Mouse (Mus musculus) CH12.LX (cell line): ENCODE data around the gene Myocd. TPM values are rescaled to one million over a fixed set of nuclear protein-coding genes. Genes with fewer than 3 reads are reported as not detected.

Experiments used
- DNase-seq: peaks from one replicate; pipeline ENCODE4 v3.0.0-alpha.2; 2013; ENCODE audit errors: extremely low read depth
- H3K27ac ChIP-seq: 2 replicates; pipeline ENCODE4 v1.5.1; 2012; ENCODE audit warnings: low read depth, mild to moderate bottlenecking, control low read depth, moderate library complexity; ENCODE audit not compliant: insufficient read depth
- H3K27me3 ChIP-seq: replicated peaks from 2 replicates; pipeline ENCODE3; 2012; ENCODE audit warnings: inconsistent platforms
- H3K36me3 ChIP-seq, 2 experiments: replicated peaks in 1 of 2; 2 replicates each; pipeline versions ENCODE3 to v1.6.1; 2012; ENCODE audit warnings: inconsistent platforms in 1 of 2, low read length in 1 of 2, mild to moderate bottlenecking in 1 of 2, mixed read lengths in 1 of 2, moderate library complexity in 1 of 2; ENCODE audit not compliant: control insufficient read depth in 1 of 2, insufficient read depth in 1 of 2
- H3K4me1 ChIP-seq, 2 experiments: 2 replicates each; pipeline ENCODE4 v1.6.1; 2012; ENCODE audit warnings: inconsistent platforms in 1 of 2, moderate library complexity in 1 of 2; ENCODE audit not compliant: insufficient read depth in 2 of 2, control insufficient read depth in 1 of 2
- H3K4me2 ChIP-seq: 2 replicates; pipeline ENCODE4 v1.6.1; 2012; ENCODE audit warnings: low read depth, mild to moderate bottlenecking, control low read depth; ENCODE audit not compliant: poor library complexity, insufficient read depth, severe bottlenecking
- H3K4me3 ChIP-seq, 3 experiments: fragments of 150-350 bp in 1 of 3; sonication (generic) in 1 of 3; replicated peaks in 1 of 3; 2 replicates each; pipeline versions ENCODE3 to v1.5.1; 2011 to 2012; ENCODE audit warnings: low read depth in 2 of 3, low read length in 2 of 3, mild to moderate bottlenecking in 2 of 3, moderate library complexity in 2 of 3, control low read depth in 1 of 3, improper control_type of control experiment in 1 of 3, inconsistent platforms in 1 of 3, mixed read lengths in 1 of 3; ENCODE audit not compliant: poor library complexity in 1 of 3
- H3K79me2 ChIP-seq: replicated peaks from 2 replicates; pipeline ENCODE4 v1.6.1; 2012; ENCODE audit warnings: mild to moderate bottlenecking, moderate library complexity; ENCODE audit not compliant: control insufficient read depth, poor library complexity, insufficient read depth, severe bottlenecking; ENCODE audit errors: extremely low read depth
- H3K9ac ChIP-seq: 2 replicates; pipeline ENCODE4 v1.6.1; 2012; ENCODE audit warnings: low read depth, mild to moderate bottlenecking, control low read depth, moderate library complexity; ENCODE audit not compliant: insufficient read depth
- H3K9me3 ChIP-seq: replicated peaks from 2 replicates; pipeline ENCODE3; 2012; ENCODE audit warnings: low read length, inconsistent platforms, mixed read lengths
- BHLHE40 ChIP-seq: IDR thresholded peaks from 2 replicates; pipeline ENCODE4 v1.6.1; 2011; ENCODE audit warnings: mild to moderate bottlenecking, low read depth, low read length, improper control_type of control experiment
- CHD2 ChIP-seq: IDR thresholded peaks from 2 replicates; pipeline ENCODE4 v1.6.1; 2011; ENCODE audit warnings: low read length, improper control_type of control experiment
- CTCF ChIP-seq, 2 experiments: IDR thresholded peaks in 1 of 2; conservative IDR thresholded peaks in 1 of 2; 2 replicates each; pipeline ENCODE4 v1.5.1; 2011 to 2012; ENCODE audit warnings: low read depth in 2 of 2, low read length in 2 of 2, improper control_type of control experiment in 1 of 2, inconsistent platforms in 1 of 2, mild to moderate bottlenecking in 1 of 2, moderate library complexity in 1 of 2
- E2F4 ChIP-seq: IDR thresholded peaks from 2 replicates; pipeline ENCODE4 v1.6.1; 2011; ENCODE audit warnings: low read depth, low read length, improper control_type of control experiment; ENCODE audit not compliant: insufficient replicate concordance
- ELF1 ChIP-seq: IDR thresholded peaks from 2 replicates; pipeline ENCODE4 v1.6.1; 2014; ENCODE audit warnings: low read depth, mild to moderate bottlenecking, inconsistent platforms, low read length, improper control_type of control experiment
- IRF4 ChIP-seq: IDR thresholded peaks from 2 replicates; pipeline ENCODE4 v1.6.1; 2014; ENCODE audit warnings: low read depth, mild to moderate bottlenecking, inconsistent platforms, low read length, improper control_type of control experiment
- JUND ChIP-seq: conservative IDR thresholded peaks from 2 replicates; pipeline ENCODE4 v1.6.1; 2011; ENCODE audit warnings: low read depth, low read length, improper control_type of control experiment
- KAT2A ChIP-seq: IDR thresholded peaks from 2 replicates; pipeline ENCODE4 v1.6.1; 2012; ENCODE audit warnings: low read length, improper control_type of control experiment, inconsistent platforms; ENCODE audit not compliant: insufficient replicate concordance
- MAFK ChIP-seq: IDR thresholded peaks from 2 replicates; pipeline ENCODE4 v1.6.1; 2011; ENCODE audit warnings: low read length, improper control_type of control experiment; ENCODE audit not compliant: insufficient replicate concordance
- MAX ChIP-seq: IDR thresholded peaks from 2 replicates; pipeline ENCODE4 v1.6.1; 2011; ENCODE audit warnings: low read length, improper control_type of control experiment
- MAZ ChIP-seq: IDR thresholded peaks from 2 replicates; pipeline ENCODE4 v1.6.1; 2012; ENCODE audit warnings: low read depth, mild to moderate bottlenecking, inconsistent platforms, low read length, improper control_type of control experiment, moderate library complexity
- MEF2A ChIP-seq: IDR thresholded peaks from 2 replicates; pipeline ENCODE4 v1.6.1; 2014; ENCODE audit warnings: low read depth, mild to moderate bottlenecking, inconsistent platforms, low read length, improper control_type of control experiment, borderline replicate concordance
- MXI1 ChIP-seq: IDR thresholded peaks from 2 replicates; pipeline ENCODE4 v1.6.1; 2011; ENCODE audit warnings: mild to moderate bottlenecking, low read depth, low read length, improper control_type of control experiment
- NRF1 ChIP-seq: IDR thresholded peaks from 2 replicates; pipeline ENCODE4 v1.6.1; 2014; ENCODE audit warnings: low read depth, mild to moderate bottlenecking, inconsistent platforms, low read length, improper control_type of control experiment, moderate library complexity
- PAX5 ChIP-seq: IDR thresholded peaks from 2 replicates; pipeline ENCODE4 v1.6.1; 2012; ENCODE audit warnings: low read length, inconsistent platforms, mixed read lengths
- POLR2A ChIP-seq: IDR thresholded peaks from 2 replicates; pipeline ENCODE4 v1.6.1; 2011; ENCODE audit warnings: low read depth, mild to moderate bottlenecking, improper control_type of control experiment, low read length
- POLR2AphosphoS2 ChIP-seq: IDR thresholded peaks from 2 replicates; pipeline ENCODE4 v1.6.1; 2011; ENCODE audit warnings: low read depth, low read length, improper control_type of control experiment
- RAD21 ChIP-seq: IDR thresholded peaks from 2 replicates; pipeline ENCODE4 v1.6.1; 2011; ENCODE audit warnings: low read depth, mild to moderate bottlenecking, low read length, improper control_type of control experiment, moderate library complexity
- SMC3 ChIP-seq: IDR thresholded peaks from 2 replicates; pipeline ENCODE4 v1.6.1; 2011; ENCODE audit warnings: low read depth, low read length, improper control_type of control experiment
- TBP ChIP-seq: conservative IDR thresholded peaks from 2 replicates; pipeline ENCODE4 v1.6.1; 2011; ENCODE audit warnings: low read depth, low read length, improper control_type of control experiment
- TCF12 ChIP-seq: IDR thresholded peaks from 2 replicates; pipeline ENCODE4 v1.6.1; 2014; ENCODE audit warnings: low read depth, mild to moderate bottlenecking, inconsistent platforms, low read length, improper control_type of control experiment
- UBTF ChIP-seq: IDR thresholded peaks from 2 replicates; pipeline ENCODE4 v1.6.1; 2012; ENCODE audit warnings: low read depth, mild to moderate bottlenecking, inconsistent platforms, low read length, improper control_type of control experiment, moderate library complexity
- USF1 ChIP-seq: IDR thresholded peaks from 2 replicates; pipeline ENCODE4 v1.6.1; 2014; ENCODE audit warnings: low read depth, mild to moderate bottlenecking, inconsistent platforms, low read length, improper control_type of control experiment
- USF2 ChIP-seq: conservative IDR thresholded peaks from 2 replicates; pipeline ENCODE4 v1.6.1; 2011; ENCODE audit warnings: low read depth, low read length, improper control_type of control experiment
- ZC3H11A ChIP-seq: IDR thresholded peaks from 2 replicates; pipeline ENCODE4 v1.6.1; 2012; ENCODE audit warnings: low read depth, mild to moderate bottlenecking, inconsistent platforms, low read length, improper control_type of control experiment
- ZMIZ1 ChIP-seq: IDR thresholded peaks from 2 replicates; pipeline ENCODE4 v1.6.1; 2012; ENCODE audit warnings: low read depth, mild to moderate bottlenecking, inconsistent platforms, low read length, improper control_type of control experiment
- ZNF384 ChIP-seq: IDR thresholded peaks from 2 replicates; pipeline ENCODE4 v1.6.1; 2012; ENCODE audit warnings: low read depth, low read length, improper control_type of control experiment, inconsistent platforms
- dilution Hi-C: fragments of 300-500 bp; cut with MboI; formaldehyde crosslinking; loops from 2 replicates; pipeline ENCODE4 v1.14.3; 2020; ENCODE audit warnings: low sequenced_read_pairs; ENCODE audit not compliant: extremely low pct_unique_long_range_greater_than_20kb, extremely low pct_ligation_motif_present
- in situ Hi-C: fragments of 300-500 bp; cut with MboI; formaldehyde crosslinking; loops from 3 replicates; pipeline ENCODE4 v1.14.3; 2019; ENCODE audit warnings: low sequenced_read_pairs, low pct_ligation_motif_present, low pct_unique_long_range_greater_than_20kb, mixed read lengths
- polyA plus RNA-seq: library from polyadenylated mRNA; unstranded; fragments of >175 nt; gene quantifications from 2 replicates; pipeline ENCODE4 v1.2.1, GENCODE M21; 2012; ENCODE audit warnings: low read depth; ENCODE audit not compliant: insufficient read length
- total RNA-seq, 2 experiments: library from RNA; depleted of rRNA; stranded (reverse); fragments of 300-350 nt in 1 of 2; fragments of >200 nt in 1 of 2; gene quantifications; 2 replicates each; pipeline ENCODE4 v1.2.3; 2012 to 2014

The Myocd gene
- total and polyA plus RNA-seq, 3 experiments = not detected

DNA sequence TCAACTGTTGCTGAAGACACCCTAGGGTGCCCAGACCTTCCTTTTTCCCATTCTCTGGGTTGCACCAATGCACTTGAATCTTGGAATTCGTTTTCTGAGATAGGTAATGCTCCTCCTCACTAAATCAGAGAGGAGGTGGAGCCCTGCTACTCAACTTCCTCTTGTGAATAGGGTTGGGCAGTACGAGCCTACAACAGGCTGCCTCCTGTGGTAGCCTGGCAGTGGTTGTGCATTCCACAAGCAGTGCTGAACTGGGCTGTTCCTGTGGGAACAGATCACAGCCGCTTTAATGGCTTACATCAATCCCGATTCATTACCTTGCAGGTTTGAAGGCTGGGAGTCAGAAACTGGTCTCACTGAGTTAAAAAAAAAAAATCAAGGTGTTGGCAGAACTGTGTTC lies 1.2 kb upstream of the Myocd start:
- H3K27me3 ChIP-seq = no peaks in the 10 kb centered on the region
- no peak for TF ChIP-seq PAX5
- no peak for TF ChIP-seq POLR2AphosphoS2
- no peak for TF ChIP-seq MEF2A
- TF ChIP-seq CTCF (conservative IDR thresholded peaks at IDR 0.05 in 1 of 2, IDR thresholded peaks at IDR 0.05 in 1 of 2; ENCODE audit: low read depth in 2 of 2, low read length in 2 of 2) = no peak
- no peak for TF ChIP-seq ZNF384
- no peak for TF ChIP-seq TBP
- no peak for TF ChIP-seq JUND
- TF ChIP-seq TCF12 = no peak
- no peak for TF ChIP-seq MAZ
- no peak for TF ChIP-seq KAT2A
- no peak for TF ChIP-seq NRF1
- TF ChIP-seq MAX = no peak
- no peak for TF ChIP-seq POLR2A
- no peak overlapping the region for H3K9ac ChIP-seq
- H3K79me2 ChIP-seq = no peaks in the 10 kb centered on the region
- no peak overlapping the region for H3K4me2 ChIP-seq
- dilution Hi-C loops (no loop called here), in situ Hi-C loops (no loop called here)
- peaks cover 4% of the 10 kb centered on the region for H3K9me3 ChIP-seq
- H3K4me3 ChIP-seq = no peak overlapping the region
- 0 out of 4 replicates have a peak, but pooled peaks cover 0 to 3% of the 10 kb centered on the region in 2 experiments for H3K4me1 ChIP-seq
- no peak overlapping the region for H3K27ac ChIP-seq
- DNase-seq = no peak
- H3K36me3 ChIP-seq = no peaks in the 10 kb centered on the region

DNA sequence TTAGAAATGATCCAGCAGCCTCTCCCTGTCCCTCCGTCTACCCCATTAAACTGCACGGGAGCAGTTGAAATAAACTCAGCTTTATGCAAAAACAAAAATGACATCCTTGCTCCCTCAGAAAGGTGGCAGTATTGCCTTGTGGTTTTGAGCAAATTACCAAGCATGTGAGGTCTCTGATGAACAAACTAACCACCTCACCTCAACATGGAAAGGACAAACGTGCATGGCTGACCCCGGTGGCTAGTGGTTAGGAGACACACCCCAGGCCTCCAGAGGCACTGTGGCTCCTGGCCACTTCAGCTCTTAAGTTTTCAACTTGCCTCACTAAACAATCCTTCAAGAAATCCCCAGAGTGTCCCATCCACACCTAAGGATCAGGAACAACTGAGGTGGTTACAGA lies 1.5 kb downstream of the Myocd start:
- H3K27ac ChIP-seq = no peak overlapping the region
- no peak overlapping the region for H3K9ac ChIP-seq
- no peaks in the 10 kb centered on the region for H3K27me3 ChIP-seq
- no peak overlapping the region for H3K4me3 ChIP-seq
- H3K79me2 ChIP-seq = no peaks in the 10 kb centered on the region
- dilution Hi-C loops = no loop called here
- peak; percentile 35 for DNase-seq
- TF ChIP-seq JUND (no peak), CTCF (conservative IDR thresholded peaks at IDR 0.05 in 1 of 2, IDR thresholded peaks at IDR 0.05 in 1 of 2; ENCODE audit: low read depth in 2 of 2, low read length in 2 of 2) (peak in 1 of 2 experiments; percentile 47; a peak in 2 of 4 replicates), BHLHE40 (peak; percentile 60), RAD21 (peak; percentile 59)
- H3K4me2 ChIP-seq = no peak overlapping the region
- H3K4me1 ChIP-seq = peaks cover 0 to 7% of the 10 kb centered on the region in 2 experiments; a peak in 2 of 4 replicates
- H3K9me3 ChIP-seq = peaks cover 4% of the 10 kb centered on the region
- in situ Hi-C loops = no loop called here
- H3K36me3 ChIP-seq = no peaks in the 10 kb centered on the region

DNA sequence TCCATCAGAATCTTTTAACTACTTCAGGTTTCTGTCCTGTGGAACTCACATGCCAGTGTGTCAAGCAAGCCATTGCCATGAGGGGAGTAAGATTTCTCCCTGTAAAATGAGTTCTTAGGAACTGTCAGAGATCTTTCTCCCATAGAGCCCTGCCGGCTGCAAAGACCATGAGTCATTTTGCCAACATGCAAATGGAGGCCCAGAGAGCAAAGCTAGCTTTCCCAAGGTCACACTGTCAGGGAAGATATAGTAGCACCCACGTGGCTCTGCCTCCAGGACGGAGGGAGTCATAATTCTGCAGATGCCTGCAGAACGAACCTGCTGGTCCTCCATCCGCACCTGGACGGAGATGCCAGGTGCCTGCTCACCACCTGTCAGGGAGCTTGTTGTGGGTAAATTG lies 6.3 kb downstream of the Myocd start:
- peaks cover 0 to 7% of the 10 kb centered on the region in 2 experiments; a peak in 2 of 4 replicates for H3K4me1 ChIP-seq
- in situ Hi-C loops (no loop called here), dilution Hi-C loops (no loop called here)
- no peaks in the 10 kb centered on the region for H3K36me3 ChIP-seq
- H3K79me2 ChIP-seq = no peaks in the 10 kb centered on the region
- no peak overlapping the region for H3K4me2 ChIP-seq
- no peak for DNase-seq
- no peak overlapping the region for H3K9ac ChIP-seq
- H3K27me3 ChIP-seq = no peaks in the 10 kb centered on the region
- H3K27ac ChIP-seq = no peak overlapping the region
- no peaks in the 10 kb centered on the region for H3K9me3 ChIP-seq
- H3K4me3 ChIP-seq = no peak overlapping the region
- TF ChIP-seq ELF1 = no peak
- no peak for TF ChIP-seq MAX
- TF ChIP-seq USF2 = no peak
- TF ChIP-seq ZC3H11A = no peak
- TF ChIP-seq BHLHE40 = no peak
- TF ChIP-seq PAX5 = no peak
- no peak for TF ChIP-seq CHD2
- TF ChIP-seq ZMIZ1 = no peak
- no peak for TF ChIP-seq MAZ
- no peak for TF ChIP-seq CTCF (conservative IDR thresholded peaks at IDR 0.05 in 1 of 2, IDR thresholded peaks at IDR 0.05 in 1 of 2; ENCODE audit: low read depth in 2 of 2, low read length in 2 of 2)
- TF ChIP-seq MXI1 = no peak
- TF ChIP-seq MAFK = no peak
- TF ChIP-seq E2F4 = no peak
- no peak for TF ChIP-seq POLR2A
- no peak for TF ChIP-seq SMC3
- no peak for TF ChIP-seq IRF4
- no peak for TF ChIP-seq UBTF
- TF ChIP-seq USF1 = no peak
